Mouse (Mus musculus) ES-Bruce4 (cell line): ENCODE measurements around the gene Serpine2.

Experiments used
- CTCF ChIP-seq: IDR thresholded peaks from one replicate; pipeline ENCODE4 v1.8.1; 2011; ENCODE audit warnings: low read depth, low read length
- EP300 ChIP-seq: IDR thresholded peaks from 2 replicates; pipeline ENCODE4 v1.6.1; 2011; ENCODE audit warnings: low read depth, low read length; ENCODE audit not compliant: insufficient read depth
- POLR2A ChIP-seq: IDR thresholded peaks from one replicate; pipeline ENCODE4 v1.8.1; 2011; ENCODE audit warnings: low read length; ENCODE audit not compliant: insufficient read depth

- TF ChIP-seq POLR2A (no peak), CTCF (no peak), EP300 (no peak)
Observed at GRCm38 (mm10) chr1:79774164-79774780, 86.7 kb downstream of the Serpine2 start.
